Mouse (Mus musculus): ENCODE results near the gene Slc37a4. TPM values are rescaled to one million over a fixed set of nuclear protein-coding genes. Genes with fewer than 3 reads are reported as not detected.

Slc37a4 gene
- 8.4 and 13.8 TPM in 2 replicates for total RNA-seq (2023)

DNA sequence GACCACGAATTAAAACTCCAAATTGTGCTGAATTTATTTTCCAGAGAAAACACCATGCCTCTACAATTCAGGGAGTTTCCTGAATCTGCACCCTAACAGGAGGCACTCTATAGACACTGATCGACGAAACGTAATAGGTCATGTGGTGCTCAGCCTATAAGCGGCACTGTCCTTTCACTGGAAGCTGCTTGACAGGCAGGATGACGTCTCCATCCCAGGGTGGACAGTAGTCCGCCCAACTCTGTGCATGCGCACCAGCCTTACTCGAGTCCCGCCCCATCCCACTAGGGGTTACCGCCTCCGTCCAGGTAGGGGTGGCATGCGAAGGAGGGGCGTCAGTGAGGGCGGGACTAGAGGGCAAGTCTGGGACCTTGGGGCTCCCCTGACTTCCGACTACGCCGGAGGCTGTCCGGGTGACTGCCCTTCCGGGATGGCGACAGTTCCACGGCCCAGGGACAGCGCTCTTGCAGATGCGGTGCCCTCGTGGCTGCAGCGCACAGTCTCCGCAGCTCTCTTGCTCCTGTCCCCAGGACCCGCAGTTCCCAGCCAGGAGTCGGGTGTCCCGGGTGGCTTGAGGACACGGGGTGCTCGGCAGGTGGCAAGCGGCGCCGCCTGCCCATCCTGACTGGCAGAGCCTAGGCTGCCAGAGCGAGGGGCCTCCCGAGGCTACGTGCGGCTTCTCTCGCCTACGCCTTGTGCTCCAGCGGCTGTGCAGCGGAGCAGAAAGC lies at the start of gene Slc37a4:
TSS of gene Slc37a4 (plus strand) at position 169 of the 728 bp plus-strand sequence.

DNA sequence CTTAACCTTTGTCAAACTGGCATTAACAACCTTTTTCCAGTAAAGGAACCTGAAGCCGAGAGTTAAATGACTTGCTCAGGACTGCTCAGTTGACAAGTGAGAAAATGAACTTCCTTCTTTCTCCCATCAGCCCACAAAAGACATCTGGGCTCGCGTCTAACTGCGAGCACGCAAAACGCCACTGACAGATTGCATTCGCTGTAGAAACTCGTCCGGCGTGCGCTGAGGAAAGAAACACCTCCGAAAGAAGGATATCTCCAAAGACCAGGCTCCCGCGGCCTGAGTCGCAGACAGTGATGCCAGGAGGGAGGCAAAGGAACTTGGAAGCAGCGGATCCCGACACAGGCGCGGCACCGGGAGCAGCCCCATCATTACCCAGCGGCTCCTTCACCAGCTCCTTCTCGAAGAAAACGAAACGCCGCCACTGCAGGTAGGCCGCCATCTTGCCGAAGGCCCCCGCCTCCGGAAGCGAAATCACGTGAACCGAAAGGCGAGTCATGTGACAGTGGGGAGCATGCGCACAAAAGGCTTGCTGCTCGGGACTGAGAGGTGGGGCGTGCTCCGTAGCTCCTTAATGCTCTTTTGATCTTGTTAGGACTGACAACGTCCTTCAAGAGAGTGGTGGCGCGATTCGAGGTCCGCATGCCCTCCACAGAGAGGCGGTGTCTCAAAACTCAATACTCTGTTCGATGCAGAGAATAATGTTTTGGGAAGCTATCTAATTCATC lies 35.3 kb upstream of the Slc37a4 start, which contains the start of gene Vps11:
TSS of gene Vps11 (minus strand) at position 481 of the 728 bp plus-strand sequence.

DNA sequence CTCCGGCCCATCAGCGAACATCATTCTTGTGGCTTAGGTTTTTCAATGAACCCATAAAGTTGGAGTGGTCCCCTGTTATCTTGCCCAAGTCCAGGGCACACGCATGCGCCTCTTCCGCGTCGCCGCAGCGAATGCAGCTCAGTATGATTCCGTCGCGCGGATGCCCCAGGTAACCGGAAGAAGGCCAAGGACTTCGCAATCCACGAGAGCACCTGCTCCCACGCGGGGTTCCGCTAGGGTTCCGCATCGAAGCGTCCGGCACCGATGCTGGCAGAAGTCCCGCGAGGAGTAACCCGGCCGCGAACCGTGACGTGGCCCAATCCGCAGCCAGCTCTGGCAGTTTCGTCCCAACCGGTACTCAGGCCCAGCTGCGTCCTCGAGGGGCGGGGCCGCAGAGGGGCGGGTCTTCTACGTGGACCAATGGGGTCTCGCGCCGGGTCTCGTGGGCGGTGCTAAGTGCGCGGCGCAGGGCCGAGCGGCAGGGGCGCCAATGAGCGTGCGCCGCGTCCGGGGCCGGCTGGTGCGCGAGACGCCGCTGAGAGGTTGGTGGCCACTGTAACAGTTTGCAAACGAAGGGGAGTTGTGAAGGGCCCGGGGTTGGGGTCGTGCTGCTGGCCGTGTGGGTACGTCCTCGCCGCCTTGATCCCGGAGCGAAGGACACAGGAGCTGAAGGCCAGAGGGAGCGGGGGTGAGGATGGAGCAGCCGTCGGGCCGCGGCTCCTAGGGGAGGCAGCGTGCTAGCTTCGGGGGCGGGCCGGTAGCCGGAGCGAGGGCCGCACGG lies 17.4 kb upstream of the Slc37a4 start, which contains the start of gene Hyou1:
TSS of gene Hyou1 (plus strand) at position 437 of the 781 bp plus-strand sequence.

GRCm38 (mm10) chr9:44406906-44407751 lies 10.5 kb downstream of the Slc37a4 start, which contains the start of the genes Rps25 and Trappc4:
TSS of gene Rps25 (plus strand) at chr9:44407139.
TSS of gene Trappc4 (minus strand) at chr9:44407600.

DNA sequence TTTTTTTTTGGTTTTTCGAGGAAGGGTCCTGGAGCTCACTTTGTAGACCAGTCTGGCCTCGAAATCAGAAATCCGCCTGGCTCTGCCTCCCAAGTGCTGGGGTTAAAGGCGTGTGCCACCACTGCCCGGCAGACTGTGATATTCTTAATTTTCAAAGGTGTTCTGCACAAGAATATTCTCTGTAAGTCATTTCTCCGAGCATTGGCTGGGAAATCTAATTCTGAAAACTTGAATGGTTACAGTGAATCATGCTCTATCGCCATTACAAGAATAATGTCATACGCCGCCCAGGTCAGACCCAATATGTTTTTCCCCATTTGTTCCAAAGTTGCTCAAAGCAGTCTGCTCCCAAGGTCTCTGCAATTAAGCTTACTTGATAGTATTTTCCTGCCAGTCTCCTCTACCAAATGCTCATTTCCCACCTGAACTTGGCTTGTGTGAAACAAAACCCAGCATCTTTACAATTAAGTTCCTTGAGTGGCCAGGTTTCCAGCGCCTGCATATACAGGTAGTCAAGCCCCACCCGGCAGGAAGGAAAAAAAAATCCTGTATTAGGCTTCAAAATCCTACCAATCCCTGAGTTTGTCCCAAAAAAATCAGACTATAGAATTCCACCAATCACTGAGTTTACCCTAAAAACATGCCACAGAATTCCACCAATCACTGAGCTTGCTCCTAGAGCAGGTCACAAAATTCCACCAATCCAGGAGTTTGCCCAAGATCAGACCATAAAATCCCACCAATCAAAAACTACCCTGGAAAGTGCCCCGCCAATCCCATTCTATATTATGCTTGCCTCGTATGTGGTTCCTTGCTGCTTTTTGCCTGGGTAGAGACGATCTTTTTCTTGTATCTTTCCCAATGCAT lies 22.1 kb downstream of the Slc37a4 start, which contains the start of gene Ccdc84:
TSS of gene Ccdc84 (minus strand) at position 51 of the 867 bp plus-strand sequence.

DNA sequence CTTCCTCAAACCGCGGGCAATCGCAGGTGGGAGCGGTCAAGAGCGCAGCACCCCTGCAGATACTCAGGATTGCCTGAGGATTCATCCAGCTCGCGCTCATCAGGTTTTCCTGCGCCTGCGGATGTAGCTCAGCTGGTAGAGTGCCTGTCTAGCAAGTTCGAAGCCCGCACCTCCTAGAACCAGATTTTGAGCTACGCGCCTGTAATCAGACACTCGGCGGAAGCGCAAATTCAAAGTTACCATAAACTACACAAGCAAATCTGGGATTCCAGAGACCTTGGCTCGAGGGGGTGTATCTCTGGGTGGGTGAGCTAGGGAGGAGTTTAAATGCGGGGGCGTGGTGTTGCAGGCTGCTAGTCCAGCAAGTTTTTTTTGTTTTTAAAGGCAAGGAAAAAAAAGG lies 44.3 kb downstream of the Slc37a4 start, which contains the start of gene Foxr1:
TSS of gene Foxr1 (minus strand) at position 176 of the 400 bp plus-strand sequence.

Other genes starting within 250 kb of the Slc37a4 start
- gene Cbl, start 162.8 kb upstream of the Slc37a4 start, total RNA-seq (2023) = 194 and 257 TPM in 2 replicates
- not detected in 2 replicates for gene Ccdc153, start 156.2 kb upstream of the Slc37a4 start, total RNA-seq (2023)
- gene Pdzd3, start 145.4 kb upstream of the Slc37a4 start, total RNA-seq (2023) = 1.00 and 1.8 TPM in 2 replicates
- gene Nlrx1, start 128.3 kb upstream of the Slc37a4 start, total RNA-seq (2023) = 60.6 TPM in 2 replicates
- 1.9 and 4.7 TPM in 2 replicates for gene Abcg4, start 108.2 kb upstream of the Slc37a4 start, total RNA-seq (2023)
- gene Hinfp, start 91.2 kb upstream of the Slc37a4 start, total RNA-seq (2023) = 31.3 and 43.5 TPM in 2 replicates
- gene C2cd2l, start 76.6 kb upstream of the Slc37a4 start, total RNA-seq (2023) = 14.1 and 17.2 TPM in 2 replicates
- gene Dpagt1, start 70.8 kb upstream of the Slc37a4 start, total RNA-seq (2023) = 12.2 and 14.1 TPM in 2 replicates
- gene H2afx, start 62.2 kb upstream of the Slc37a4 start, total RNA-seq (2023) = 192 and 211 TPM in 2 replicates
- gene Hmbs, start 52.6 kb upstream of the Slc37a4 start, total RNA-seq (2023) = 23.6 and 27.7 TPM in 2 replicates
- 49.5 and 63.8 TPM in 2 replicates for gene Vps11, start 35.2 kb upstream of the Slc37a4 start, total RNA-seq (2023)
- 60.5 and 72.5 TPM in 2 replicates for gene Hyou1, start 17.4 kb upstream of the Slc37a4 start, total RNA-seq (2023)
- 664 and 910 TPM in 2 replicates for gene Rps25, start 10.3 kb downstream of the Slc37a4 start, total RNA-seq (2023)
- 57.2 and 62.8 TPM in 2 replicates for gene Trappc4, start 10.7 kb downstream of the Slc37a4 start, total RNA-seq (2023)
- gene Ccdc84, start 21.7 kb downstream of the Slc37a4 start, total RNA-seq (2023) = 24.8 and 31.3 TPM in 2 replicates
- not detected in 2 replicates for gene Foxr1, start 44.3 kb downstream of the Slc37a4 start, total RNA-seq (2023)
- not detected in 2 replicates for gene Upk2, start 58.1 kb downstream of the Slc37a4 start, total RNA-seq (2023)
- 10.4 and 11.3 TPM in 2 replicates for gene Bcl9l, start 86.0 kb downstream of the Slc37a4 start, total RNA-seq (2023)
- 0.45 TPM in 1 of 2 replicates, not detected in the other for gene Cxcr5, start 165.0 kb downstream of the Slc37a4 start, total RNA-seq (2023)
- 155 and 178 TPM in 2 replicates for gene Ddx6, start 208.0 kb downstream of the Slc37a4 start, total RNA-seq (2023)

Measured in neutrophil, adult 65 days (primary cell).